Mouse (Mus musculus) intestine, embryonic 16.5 days (tissue): ENCODE measurements around the gene Trim44. TPM values are rescaled to one million over a fixed set of nuclear protein-coding genes. Genes with fewer than 3 reads are reported as not detected.

Experiments used
- ATAC-seq: fragments of 200-750 bp; cut with Nextera tagmentation; 2 replicates; pipeline ENCODE4 v1.8.0; 2017; ENCODE audit warnings: moderate TSS enrichment, moderate library complexity
- H3K27ac ChIP-seq: fragments of 300-500 bp; sonication (generic); 2 replicates; pipeline ENCODE4 v1.5.1; 2014; ENCODE audit warnings: mild to moderate bottlenecking, low read length
- H3K27me3 ChIP-seq: fragments of 300-500 bp; sonication (generic); replicated peaks from 2 replicates; pipeline ENCODE4 v1.6.1; 2014; ENCODE audit warnings: low read length, control low read depth, mixed read lengths; ENCODE audit not compliant: control insufficient read depth, insufficient read depth
- H3K36me3 ChIP-seq: fragments of 300-500 bp; sonication (generic); 2 replicates; pipeline ENCODE4 v1.6.1; 2014; ENCODE audit warnings: low read length, control low read depth; ENCODE audit not compliant: control insufficient read depth, insufficient read depth
- H3K4me1 ChIP-seq: fragments of 300-500 bp; sonication (generic); 2 replicates; pipeline ENCODE4 v1.6.1; 2014; ENCODE audit warnings: low read length, control low read depth, mixed read lengths; ENCODE audit not compliant: control insufficient read depth, insufficient read depth
- H3K4me2 ChIP-seq: fragments of 300-500 bp; sonication (generic); 2 replicates; pipeline ENCODE4 v1.6.1; 2014; ENCODE audit warnings: low read depth, low read length, control low read depth
- H3K4me3 ChIP-seq: fragments of 300-500 bp; sonication (generic); 2 replicates; pipeline ENCODE4 v1.5.1; 2014; ENCODE audit warnings: mild to moderate bottlenecking, low read length
- H3K9ac ChIP-seq: fragments of 300-500 bp; sonication (generic); 2 replicates; pipeline ENCODE4 v1.6.1; 2014; ENCODE audit warnings: low read depth, low read length
- H3K9me3 ChIP-seq: fragments of 300-500 bp; sonication (generic); 2 replicates; pipeline ENCODE4 v1.6.1; 2016; ENCODE audit warnings: low read length, control low read depth; ENCODE audit not compliant: control insufficient read depth
- WGBS: fragments of 180-500 bp; shearing (Covaris S2); extraction: QIAGEN DNeasy Blood & Tissue Kit; methylation state at CpG from one replicate; pipeline ENCODE4 v1.1.7; 2014; 5-methylcytosine and 5-hydroxymethylcytosine counted together
- polyA plus RNA-seq: library from polyadenylated mRNA; unstranded; fragments of >200 nt; fragmentation: Nextera tagmentation; extraction: Ambion mirVana; gene quantifications from 2 replicates; pipeline ENCODE4 v1.2.1, GENCODE M21; 2015

The Trim44 gene
- polyA plus RNA-seq, 1 experiment from 2014 or later = 10.2 TPM

- Histone ChIP-seq H3K4me2 (no peak overlapping the region), H3K4me3 (no peak overlapping the region), H3K36me3 (peaks cover 5% of the 10 kb centered on the region), H3K9ac (no peak overlapping the region), H3K4me1 (no peaks in the 10 kb centered on the region), H3K9me3 (no peaks in the 10 kb centered on the region), H3K27ac (no peak overlapping the region), H3K27me3 (no peaks in the 10 kb centered on the region)
- ATAC-seq = no peak
- WGBS = 66% methylated on average over 1 of the region's 1 CpGs
Measured at GRCm38 (mm10) chr2:102354076-102354475, 53.6 kb downstream of the Trim44 start.

GRCm38 (mm10) chr2:102341429-102341828 lies 66.2 kb downstream of the Trim44 start:
- H3K9ac ChIP-seq = no peak overlapping the region
- no peak for ATAC-seq
- H3K27me3 ChIP-seq = no peaks in the 10 kb centered on the region
- 86% methylated on average over 2 of the region's 2 CpGs for WGBS
- H3K27ac ChIP-seq = no peak overlapping the region
- no peak overlapping the region for H3K4me3 ChIP-seq
- H3K4me1 ChIP-seq = no peaks in the 10 kb centered on the region
- H3K4me2 ChIP-seq = no peak overlapping the region
- no peaks in the 10 kb centered on the region for H3K9me3 ChIP-seq
- H3K36me3 ChIP-seq = no peaks in the 10 kb centered on the region

GRCm38 (mm10) chr2:102336816-102337215 lies 70.8 kb downstream of the Trim44 start:
- H3K27ac ChIP-seq = no peak overlapping the region

GRCm38 (mm10) chr2:102331932-102332331 lies 75.7 kb downstream of the Trim44 start:
- no peaks in the 10 kb centered on the region for H3K9me3 ChIP-seq
- 75% methylated on average over 2 of the region's 2 CpGs for WGBS
- no peaks in the 10 kb centered on the region for H3K27me3 ChIP-seq
- H3K4me2 ChIP-seq = no peak overlapping the region
- no peaks in the 10 kb centered on the region for H3K4me1 ChIP-seq
- no peak overlapping the region for H3K27ac ChIP-seq
- H3K36me3 ChIP-seq = no peaks in the 10 kb centered on the region
- H3K9ac ChIP-seq = no peak overlapping the region
- no peak for ATAC-seq
- no peak overlapping the region for H3K4me3 ChIP-seq

More at GRCm38 (mm10) chr2:102336816-102337215, 70.8 kb downstream of the Trim44 start:
- no peak for ATAC-seq
- Histone ChIP-seq H3K36me3 (no peaks in the 10 kb centered on the region), H3K4me3 (no peak overlapping the region), H3K27me3 (no peaks in the 10 kb centered on the region), H3K9me3 (no peaks in the 10 kb centered on the region), H3K4me2 (no peak overlapping the region), H3K9ac (no peak overlapping the region), H3K4me1 (no peaks in the 10 kb centered on the region)
- 83% methylated on average over 1 of the region's 1 CpGs for WGBS

GRCm38 (mm10) chr2:102331092-102331491 lies 76.5 kb downstream of the Trim44 start:
- no peaks in the 10 kb centered on the region for H3K36me3 ChIP-seq
- H3K4me2 ChIP-seq = no peak overlapping the region
- no peak overlapping the region for H3K4me3 ChIP-seq
- WGBS = 84% methylated on average over 3 of the region's 3 CpGs
- no peak overlapping the region for H3K27ac ChIP-seq
- H3K9ac ChIP-seq = no peak overlapping the region
- no peaks in the 10 kb centered on the region for H3K27me3 ChIP-seq
- H3K9me3 ChIP-seq = no peaks in the 10 kb centered on the region
- no peak for ATAC-seq
- no peaks in the 10 kb centered on the region for H3K4me1 ChIP-seq

GRCm38 (mm10) chr2:102325921-102326320 lies 81.7 kb downstream of the Trim44 start:
- Histone ChIP-seq H3K4me3 (no peak overlapping the region), H3K9ac (no peak overlapping the region), H3K27me3 (no peaks in the 10 kb centered on the region), H3K27ac (no peak overlapping the region), H3K36me3 (no peaks in the 10 kb centered on the region), H3K4me1 (0 out of 2 replicates have a peak, but pooled peaks cover 1% of the 10 kb centered on the region), H3K9me3 (no peaks in the 10 kb centered on the region), H3K4me2 (no peak overlapping the region)
- no peak for ATAC-seq
- 94% methylated on average over 2 of the region's 2 CpGs for WGBS

GRCm38 (mm10) chr2:102324336-102324735 lies 83.3 kb downstream of the Trim44 start:
- no peaks in the 10 kb centered on the region for H3K9me3 ChIP-seq
- H3K27me3 ChIP-seq = no peaks in the 10 kb centered on the region
- no peak overlapping the region for H3K27ac ChIP-seq
- no peak overlapping the region for H3K4me3 ChIP-seq
- no peak overlapping the region for H3K4me2 ChIP-seq
- ATAC-seq = no peak
- no peaks in the 10 kb centered on the region for H3K36me3 ChIP-seq
- 0 out of 2 replicates have a peak, but pooled peaks cover 3% of the 10 kb centered on the region for H3K4me1 ChIP-seq
- H3K9ac ChIP-seq = no peak overlapping the region

GRCm38 (mm10) chr2:102316540-102316939 lies 91.1 kb downstream of the Trim44 start:
- 77% methylated on average over 3 of the region's 3 CpGs for WGBS
- Histone ChIP-seq H3K4me1 (0 out of 2 replicates have a peak, but pooled peaks cover 3% of the 10 kb centered on the region), H3K4me3 (no peak overlapping the region), H3K4me2 (no peak overlapping the region), H3K9me3 (no peaks in the 10 kb centered on the region), H3K9ac (no peak overlapping the region), H3K36me3 (no peaks in the 10 kb centered on the region), H3K27me3 (no peaks in the 10 kb centered on the region), H3K27ac (no peak overlapping the region)
- no peak for ATAC-seq

GRCm38 (mm10) chr2:102315153-102315552 lies 92.5 kb downstream of the Trim44 start:
- WGBS = 92% methylated on average over 4 of the region's 4 CpGs
- no peaks in the 10 kb centered on the region for H3K27me3 ChIP-seq
- no peaks in the 10 kb centered on the region for H3K36me3 ChIP-seq
- H3K4me3 ChIP-seq = no peak overlapping the region
- no peak overlapping the region for H3K4me2 ChIP-seq
- H3K27ac ChIP-seq = no peak overlapping the region
- H3K4me1 ChIP-seq = no peaks in the 10 kb centered on the region
- no peak for ATAC-seq
- no peaks in the 10 kb centered on the region for H3K9me3 ChIP-seq
- no peak overlapping the region for H3K9ac ChIP-seq

GRCm38 (mm10) chr2:102314610-102315009 lies 93.0 kb downstream of the Trim44 start:
- Histone ChIP-seq H3K4me1 (no peaks in the 10 kb centered on the region), H3K27me3 (no peaks in the 10 kb centered on the region), H3K4me2 (no peak overlapping the region), H3K36me3 (no peaks in the 10 kb centered on the region), H3K27ac (no peak overlapping the region), H3K9me3 (no peaks in the 10 kb centered on the region), H3K9ac (no peak overlapping the region), H3K4me3 (no peak overlapping the region)
- 33% methylated on average over 1 of the region's 1 CpGs for WGBS
- no peak for ATAC-seq
